Mouse (Mus musculus) stomach, embryonic 14.5 days (tissue): ENCODE data around the gene Sh3gl2. TPM values are rescaled to one million over a fixed set of nuclear protein-coding genes. Genes with fewer than 3 reads are reported as not detected.

Source experiments
- ATAC-seq: fragments of 200-750 bp; cut with Nextera tagmentation; 2 replicates; pipeline ENCODE4 v1.8.0; 2017; ENCODE audit warnings: low read depth, moderate TSS enrichment; ENCODE audit not compliant: insufficient number of reproducible peaks, insufficient read depth, low FRiP score
- H3K27ac ChIP-seq: fragments of 300-500 bp; sonication (generic); 2 replicates; pipeline ENCODE4 v1.5.1; 2014; ENCODE audit warnings: mild to moderate bottlenecking, low read length, moderate library complexity, mixed read lengths
- H3K27me3 ChIP-seq: fragments of 300-500 bp; sonication (generic); 2 replicates; pipeline ENCODE4 v1.6.1; 2014; ENCODE audit warnings: low read length, control low read depth, mixed read lengths; ENCODE audit not compliant: control insufficient read depth, insufficient read depth
- H3K36me3 ChIP-seq: fragments of 300-500 bp; sonication (generic); 2 replicates; pipeline ENCODE4 v1.6.1; 2014; ENCODE audit warnings: mild to moderate bottlenecking, control low read depth, low read length, moderate library complexity, mixed read lengths; ENCODE audit not compliant: control insufficient read depth, insufficient read depth
- H3K4me1 ChIP-seq: fragments of 300-500 bp; sonication (generic); 2 replicates; pipeline ENCODE4 v1.6.1; 2014; ENCODE audit warnings: low read length, control low read depth, mixed read lengths; ENCODE audit not compliant: control insufficient read depth, insufficient read depth
- H3K4me2 ChIP-seq: fragments of 300-500 bp; sonication (generic); replicated peaks from 2 replicates; pipeline ENCODE4 v1.6.1; 2014; ENCODE audit warnings: low read depth, low read length, control low read depth
- H3K4me3 ChIP-seq: fragments of 300-500 bp; sonication (generic); 2 replicates; pipeline ENCODE4 v1.5.1; 2014; ENCODE audit warnings: low read depth, low read length, control low read depth
- H3K9ac ChIP-seq: fragments of 300-500 bp; sonication (generic); replicated peaks from 2 replicates; pipeline ENCODE4 v1.6.1; 2014; ENCODE audit warnings: low read depth, mild to moderate bottlenecking, control low read depth, low read length, moderate library complexity, mixed read lengths
- H3K9me3 ChIP-seq: fragments of 300-500 bp; sonication (generic); 2 replicates; pipeline ENCODE4 v1.6.1; 2016; ENCODE audit warnings: low read depth, low read length, control low read depth; ENCODE audit not compliant: control insufficient read depth
- WGBS: fragments of 180-500 bp; shearing (Covaris S2); extraction: QIAGEN DNeasy Blood & Tissue Kit; methylation state at CpG from one replicate; pipeline ENCODE4 v1.1.7; 2014; 5-methylcytosine and 5-hydroxymethylcytosine counted together
- polyA plus RNA-seq: library from polyadenylated mRNA; unstranded; fragments of >200 nt; fragmentation: Nextera tagmentation; extraction: Ambion mirVana; gene quantifications from 2 replicates; pipeline ENCODE4 v1.2.1, GENCODE M21; 2014

Gene Sh3gl2
- polyA plus RNA-seq, 1 experiment from 2014 or later, result 11.2 TPM

GRCm38 (mm10) chr4:85348079-85348643 lies 143.2 kb downstream of the Sh3gl2 start:
- Histone ChIP-seq H3K4me3 (no peak overlapping the region), H3K27ac (no peak overlapping the region), H3K36me3 (no peaks in the 10 kb centered on the region), H3K4me2 (no peak overlapping the region), H3K27me3 (no peaks in the 10 kb centered on the region), H3K9me3 (no peaks in the 10 kb centered on the region), H3K9ac (no peak overlapping the region), H3K4me1 (no peaks in the 10 kb centered on the region)
- 84% methylated on average over 8 of the region's 8 CpGs for WGBS
- no peak for ATAC-seq

- ATAC-seq, result 0 out of 2 replicates have a peak, but pooled peaks have one; percentile 23
- Histone ChIP-seq H3K27me3 (no peaks in the 10 kb centered on the region), H3K9me3 (no peaks in the 10 kb centered on the region), H3K4me1 (no peaks in the 10 kb centered on the region), H3K4me2 (no peak overlapping the region), H3K36me3 (no peaks in the 10 kb centered on the region), H3K27ac (no peak overlapping the region), H3K4me3 (no peak overlapping the region), H3K9ac (no peak overlapping the region)
- 70% methylated on average over 3 of the region's 3 CpGs for WGBS
These were observed 157.7 kb downstream of the Sh3gl2 start for GRCm38 (mm10) chr4:85362661-85363060.

- H3K36me3 ChIP-seq, result no peaks in the 10 kb centered on the region
- H3K4me3 ChIP-seq, result no peak overlapping the region
- H3K4me2 ChIP-seq, result no peak overlapping the region
- H3K27me3 ChIP-seq, result no peaks in the 10 kb centered on the region
- H3K9me3 ChIP-seq, result no peaks in the 10 kb centered on the region
- H3K9ac ChIP-seq, result no peak overlapping the region
- H3K4me1 ChIP-seq, result no peaks in the 10 kb centered on the region
- no peak overlapping the region for H3K27ac ChIP-seq
- 72% methylated on average over 4 of the region's 4 CpGs for WGBS
- ATAC-seq, result no peak
These were observed 158.3 kb downstream of the Sh3gl2 start for GRCm38 (mm10) chr4:85363205-85363604.

- no peak overlapping the region for H3K4me3 ChIP-seq
- H3K4me1 ChIP-seq, result no peaks in the 10 kb centered on the region
- H3K27ac ChIP-seq, result no peak overlapping the region
- H3K36me3 ChIP-seq, result no peaks in the 10 kb centered on the region
- H3K27me3 ChIP-seq, result no peaks in the 10 kb centered on the region
- 81% methylated on average over 6 of the region's 6 CpGs for WGBS
- ATAC-seq, result no peak
- no peak overlapping the region for H3K9ac ChIP-seq
- H3K9me3 ChIP-seq, result no peaks in the 10 kb centered on the region
- H3K4me2 ChIP-seq, result no peak overlapping the region
These were observed 166.1 kb downstream of the Sh3gl2 start for GRCm38 (mm10) chr4:85371036-85371435.

- H3K9me3 ChIP-seq, result no peaks in the 10 kb centered on the region
- no peak overlapping the region for H3K27ac ChIP-seq
- no peak overlapping the region for H3K4me3 ChIP-seq
- no peak overlapping the region for H3K9ac ChIP-seq
- H3K36me3 ChIP-seq, result no peaks in the 10 kb centered on the region
- no peak overlapping the region for H3K4me2 ChIP-seq
- H3K27me3 ChIP-seq, result no peaks in the 10 kb centered on the region
- ATAC-seq, result no peak
- 77% methylated on average over 4 of the region's 4 CpGs for WGBS
- H3K4me1 ChIP-seq, result no peaks in the 10 kb centered on the region
These were observed 169.9 kb downstream of the Sh3gl2 start for GRCm38 (mm10) chr4:85374801-85375200.

GRCm38 (mm10) chr4:85376187-85376586 lies 171.3 kb downstream of the Sh3gl2 start:
- WGBS, result 85% methylated on average over 6 of the region's 6 CpGs
- Histone ChIP-seq H3K9me3 (no peaks in the 10 kb centered on the region), H3K9ac (no peak overlapping the region), H3K36me3 (no peaks in the 10 kb centered on the region), H3K27me3 (no peaks in the 10 kb centered on the region), H3K4me1 (no peaks in the 10 kb centered on the region), H3K27ac (no peak overlapping the region), H3K4me3 (no peak overlapping the region), H3K4me2 (no peak overlapping the region)
- no peak for ATAC-seq

- H3K27me3 ChIP-seq, result no peaks in the 10 kb centered on the region
- H3K9ac ChIP-seq, result no peak overlapping the region
- WGBS, result 95% methylated on average over 5 of the region's 5 CpGs
- H3K36me3 ChIP-seq, result no peaks in the 10 kb centered on the region
- H3K9me3 ChIP-seq, result no peaks in the 10 kb centered on the region
- H3K4me2 ChIP-seq, result no peak overlapping the region
- ATAC-seq, result no peak
- H3K4me3 ChIP-seq, result no peak overlapping the region
- no peak overlapping the region for H3K27ac ChIP-seq
- H3K4me1 ChIP-seq, result no peaks in the 10 kb centered on the region
These were observed 171.7 kb downstream of the Sh3gl2 start for GRCm38 (mm10) chr4:85376610-85377009.

- Histone ChIP-seq H3K9ac (no peak overlapping the region), H3K27ac (no peak overlapping the region), H3K9me3 (no peaks in the 10 kb centered on the region), H3K36me3 (no peaks in the 10 kb centered on the region), H3K4me2 (no peak overlapping the region), H3K27me3 (no peaks in the 10 kb centered on the region), H3K4me3 (no peak overlapping the region), H3K4me1 (no peaks in the 10 kb centered on the region; the same call in 1 of the 2 replicates)
- 79% methylated on average over 5 of the region's 5 CpGs for WGBS
- ATAC-seq, result no peak
These were observed 180.3 kb downstream of the Sh3gl2 start for GRCm38 (mm10) chr4:85385241-85385640.

GRCm38 (mm10) chr4:85387676-85388075 lies 182.8 kb downstream of the Sh3gl2 start:
- Histone ChIP-seq H3K4me3 (no peak overlapping the region), H3K36me3 (no peaks in the 10 kb centered on the region), H3K9ac (no peak overlapping the region), H3K9me3 (no peaks in the 10 kb centered on the region), H3K27ac (no peak overlapping the region), H3K4me1 (no peaks in the 10 kb centered on the region; the same call in 1 of the 2 replicates), H3K4me2 (no peak overlapping the region), H3K27me3 (no peaks in the 10 kb centered on the region)
- no peak for ATAC-seq
- WGBS, result 89% methylated on average over 6 of the region's 6 CpGs
